9 mouse cellular contexts compared by ENCODE assay signal in the genomic region with DNA sequence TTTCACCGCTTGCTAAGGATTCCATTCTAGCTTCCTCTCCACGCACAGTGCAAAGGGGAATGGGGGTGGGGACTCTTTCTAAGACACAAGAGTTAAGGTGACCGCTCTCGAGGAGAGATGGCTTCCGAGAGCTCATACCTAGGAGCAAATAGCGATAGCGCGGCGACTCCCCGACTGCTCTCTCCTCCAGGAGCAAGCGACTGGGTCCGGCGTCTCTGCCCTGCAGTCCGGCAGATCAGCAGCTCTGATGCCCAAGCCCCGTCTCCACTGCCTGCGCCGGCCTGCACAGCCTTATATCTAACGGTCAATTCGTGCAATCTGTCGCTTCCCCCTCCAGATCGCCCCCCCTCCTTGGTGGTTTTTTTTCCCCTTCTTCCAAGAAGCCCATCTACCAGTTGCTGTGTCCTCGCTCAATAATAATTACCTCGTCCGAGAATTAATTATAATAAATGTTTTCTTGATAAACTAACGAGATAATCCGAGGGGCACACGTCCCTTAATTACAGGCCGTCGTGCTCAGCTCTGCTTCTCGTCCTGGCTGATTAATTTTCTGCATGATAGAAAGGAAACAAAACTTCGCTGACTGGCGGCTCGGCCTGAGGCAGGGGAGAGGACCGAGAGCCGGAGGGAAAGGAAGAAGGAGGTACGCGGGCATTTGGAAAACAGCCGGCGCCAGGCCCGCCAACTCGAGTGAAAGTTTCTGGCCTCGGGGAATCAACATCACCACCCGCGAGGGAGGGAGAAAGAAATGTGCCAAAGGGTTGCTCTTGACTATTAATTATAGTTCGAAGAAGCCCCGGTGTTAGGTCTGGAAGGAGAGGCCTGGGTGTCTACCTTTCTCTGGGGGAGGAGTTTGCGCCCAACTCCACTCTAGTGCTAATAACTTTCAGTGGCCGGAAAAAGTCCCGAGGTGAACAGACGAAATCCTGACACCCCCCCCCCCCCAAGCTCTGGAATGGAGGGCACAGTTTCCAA. TPM values are rescaled to one million over a fixed set of nuclear protein-coding genes. Genes with fewer than 3 reads are reported as not detected.
DNase-seq lines count a peak whose midpoint lies in the region; ATAC-seq lines count a peak whose summit lies in the region.
"Had no signal": no experiment of that assay in that cellular context is flagged by ENCODE, and none has a peak within 500 bp of the region (broad histone marks: within the 10 kb centered on the region; RNA-seq: fewer than 3 reads in every experiment).

No protein-coding gene starts in this region.

- peaks cover 21% of the 10 kb centered on the region for H3K4me1 ChIP-seq in forebrain, embryonic 16.5 days (replicated peaks; ENCODE audit: control insufficient read depth, insufficient read depth, low read length)
- peaks cover 22% of the 10 kb centered on the region for H3K4me1 ChIP-seq in limb, embryonic 13.5 days

- under 1% methylated on average over 50 of the region's 50 CpGs for WGBS in forebrain, embryonic 16.5 days
- under 1% methylated on average over 50 of the region's 50 CpGs for WGBS in limb, embryonic 13.5 days

- peak overlapping the region; percentile 34 for H3K4me3 ChIP-seq in forebrain, embryonic 16.5 days (replicated peaks; ENCODE audit: low read length)
- H3K4me3 ChIP-seq in limb, embryonic 13.5 days = peak overlapping the region; percentile 7; the same call in 1 of the 2 replicates

- peak overlapping the region; percentile 36 for H3K4me2 ChIP-seq in forebrain, embryonic 16.5 days (ENCODE audit: low read length)
- H3K4me2 ChIP-seq in limb, embryonic 13.5 days (replicated peaks) = peak overlapping the region; percentile 32; the same call in 1 of the 2 replicates

- DNase-seq in heart, adult 18-20 months = peak; percentile 5 to 51
- no peak for DNase-seq in heart, adult 11 months
- DNase-seq in brain, adult 2 months (ENCODE audit: low read depth, low spot score) = peak; percentile 27
- no peak for DNase-seq in spleen, adult 12 weeks (ENCODE audit: low spot score)
- no peak for DNase-seq in thymus, postnatal 25 days
- DNase-seq in layer of hippocampus, adult 9-10 months (ENCODE audit: low spot score) = no peak

- H3K9ac ChIP-seq in forebrain, embryonic 16.5 days (replicated peaks; ENCODE audit: low read depth, low read length) = peak overlapping the region; percentile 24; the same call in 1 of the 2 replicates
- H3K9ac ChIP-seq in limb, embryonic 13.5 days = no peak overlapping the region

- H3K36me3 ChIP-seq in forebrain, embryonic 16.5 days (ENCODE audit: control insufficient read depth, insufficient read depth) = no peaks in the 10 kb centered on the region
- no peaks in the 10 kb centered on the region for H3K36me3 ChIP-seq in limb, embryonic 13.5 days

- ATAC-seq in forebrain, embryonic 16.5 days = no peak
- no peak for ATAC-seq in limb, embryonic 13.5 days (ENCODE audit: low FRiP score, low read depth)

- H3K9me3 ChIP-seq in forebrain, embryonic 16.5 days (ENCODE audit: control insufficient read depth, low read length) = no peaks in the 10 kb centered on the region
- H3K9me3 ChIP-seq in limb, embryonic 13.5 days = no peaks in the 10 kb centered on the region

- no peak overlapping the region for H3K27ac ChIP-seq in forebrain, embryonic 16.5 days (ENCODE audit: low read length)
- no peak overlapping the region for H3K27ac ChIP-seq in limb, embryonic 13.5 days

- H3K27me3 ChIP-seq in forebrain, embryonic 16.5 days (replicated peaks; ENCODE audit: control insufficient read depth, insufficient read depth, low read length) = peaks cover 46% of the 10 kb centered on the region
- H3K27me3 ChIP-seq in limb, embryonic 13.5 days = peaks cover 91% of the 10 kb centered on the region

RNA-seq across cellular contexts. Expression of gene Otx2, which starts 8.5 kb away (rescaled TPM):
- not detected for total RNA-seq in heart, adult 18-20 months (2021)
- polyA plus RNA-seq in forebrain, embryonic 16.5 days (2015; fragmentation: Nextera tagmentation; extraction: Ambion mirVana) = 9.3 and 9.9 TPM in 2 replicates
- polyA plus RNA-seq in limb, embryonic 13.5 days (2015; fragmentation: Nextera tagmentation; extraction: Ambion mirVana) = 0.10 TPM in 1 of 2 replicates, not detected in the other
- polyA plus RNA-seq: gonadal fat pad, adult 2 months had no signal

Comparison
In these comparisons a context has a peak if more than half of its experiments do, and no peak if none do; other contexts are left out.
1. DNase-seq: peak in heart, adult 18-20 months (2 of 2) and brain, adult 2 months (single experiment); none in heart, adult 11 months (single experiment), spleen, adult 12 weeks (single experiment), thymus, postnatal 25 days (single experiment) and layer of hippocampus, adult 9-10 months (single experiment).